Mouse (Mus musculus): ENCODE data around the gene Mast4. TPM values are rescaled to one million over a fixed set of nuclear protein-coding genes. Genes with fewer than 3 reads are reported as not detected.

Gene Mast4
- total and polyA plus RNA-seq, 3 experiments = 2.7 to 7.0 TPM; not detected in 1

GRCm38 (mm10) chr13:102753714-102754556 is 580.4 kb downstream of the Mast4 start (continued):
- TF ChIP-seq MEF2A (IDR thresholded peaks at IDR 0.05; ENCODE audit: extremely low read depth, insufficient replicate concordance, low read depth, low read length, poor library complexity, severe bottlenecking) (no peak), SIN3A (IDR thresholded peaks at IDR 0.05; ENCODE audit: low read length) (peak; percentile 71)

DNA sequence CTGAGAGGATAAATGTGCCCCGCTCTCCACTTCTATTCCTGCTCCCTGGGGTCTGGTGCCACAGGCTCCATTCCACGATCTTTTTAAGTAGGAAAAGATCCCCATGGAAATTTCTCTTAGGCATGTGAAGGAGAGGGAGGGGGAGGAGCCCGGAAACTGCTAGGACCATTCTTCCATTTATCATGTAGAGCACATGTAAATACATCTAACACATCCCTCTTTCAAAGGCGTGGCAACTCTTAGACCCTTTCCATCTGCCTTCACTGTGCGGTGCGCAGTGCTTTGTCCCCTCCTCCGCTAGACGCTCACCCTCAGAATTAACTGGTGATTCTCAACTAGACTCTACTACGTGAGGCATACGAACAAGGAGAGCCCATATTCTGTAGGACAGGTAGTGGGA is 584.4 kb downstream of the Mast4 start:
- H3K4me1 ChIP-seq (ENCODE audit: control insufficient read depth in 1 of 2, insufficient read depth in 2 of 2, low read length in 2 of 2) = peaks cover 9 to 17% of the 10 kb centered on the region in 2 experiments
- H3K27ac ChIP-seq (ENCODE audit: control insufficient read depth, low read depth, low read length) = no peak overlapping the region
- H3K9me3 ChIP-seq (replicated peaks; ENCODE audit: insufficient read depth, low read length) = no peaks in the 10 kb centered on the region
- peaks cover 0 to 17% of the 10 kb centered on the region in 2 experiments; a peak in 2 of 4 replicates for H3K36me3 ChIP-seq (ENCODE audit: control insufficient read depth in 1 of 2, insufficient read depth in 2 of 2, low read length in 2 of 2)
- DNase-seq (ENCODE audit: low read depth, low spot score) = no peak
- H3K9ac ChIP-seq (ENCODE audit: control insufficient read depth, low read depth, low read length, poor library complexity, severe bottlenecking) = no peak overlapping the region
- no peaks in the 10 kb centered on the region for H3K27me3 ChIP-seq (ENCODE audit: control insufficient read depth in 1 of 2, insufficient read depth in 2 of 2, low read length in 2 of 2)
- TF ChIP-seq POLR2A (IDR thresholded peaks at IDR 0.05; ENCODE audit: control insufficient read depth in 1 of 2, insufficient read depth in 1 of 2, low read depth in 1 of 2, low read length in 2 of 2, poor library complexity in 1 of 2) (no peak), TAL1 (IDR thresholded peaks at IDR 0.05; ENCODE audit: low read length) (no peak)
- no peak overlapping the region for H3K4me3 ChIP-seq (ENCODE audit: control insufficient read depth in 1 of 2, insufficient read depth in 1 of 2, low read depth in 2 of 2, low read length in 2 of 2)
- no peaks in the 10 kb centered on the region for H3K79me2 ChIP-seq (ENCODE audit: control insufficient read depth, insufficient read depth, low read length, poor library complexity)

- Histone ChIP-seq H3K27ac (ENCODE audit: control insufficient read depth, low read depth, low read length) (no peak overlapping the region), H3K9ac (ENCODE audit: control insufficient read depth, low read depth, low read length, poor library complexity, severe bottlenecking) (no peak overlapping the region), H3K27me3 (ENCODE audit: control insufficient read depth in 1 of 2, insufficient read depth in 2 of 2, low read length in 2 of 2) (no peaks in the 10 kb centered on the region), H3K36me3 (ENCODE audit: control insufficient read depth in 1 of 2, insufficient read depth in 2 of 2, low read length in 2 of 2) (peaks cover 0 to 12% of the 10 kb centered on the region in 2 experiments; a peak in 2 of 4 replicates), H3K9me3 (replicated peaks; ENCODE audit: insufficient read depth, low read length) (no peaks in the 10 kb centered on the region), H3K4me3 (ENCODE audit: control insufficient read depth in 1 of 2, insufficient read depth in 1 of 2, low read depth in 2 of 2, low read length in 2 of 2) (no peak overlapping the region), H3K79me2 (ENCODE audit: control insufficient read depth, insufficient read depth, low read length, poor library complexity) (no peaks in the 10 kb centered on the region), H3K4me1 (ENCODE audit: control insufficient read depth in 1 of 2, insufficient read depth in 2 of 2, low read length in 2 of 2) (peaks cover 6 to 10% of the 10 kb centered on the region in 2 experiments; a peak in 3 of 4 replicates)
- TF ChIP-seq EP300 (IDR thresholded peaks at IDR 0.05; ENCODE audit: low read depth in 1 of 2, low read length in 2 of 2) (no peak), HCFC1 (IDR thresholded peaks at IDR 0.05; ENCODE audit: low read depth, low read length) (no peak), CTCF (IDR thresholded peaks at IDR 0.05 in 2 of 3, conservative IDR thresholded peaks at IDR 0.05 in 1 of 3; ENCODE audit: control insufficient read depth in 1 of 3, insufficient read depth in 1 of 3, low read depth in 2 of 3, low read length in 3 of 3, poor library complexity in 1 of 3, severe bottlenecking in 1 of 3) (no peak), USF2 (IDR thresholded peaks at IDR 0.05; ENCODE audit: borderline replicate concordance in 1 of 2, insufficient read depth in 1 of 2, low read depth in 1 of 2, low read length in 2 of 2) (no peak), MAZ (IDR thresholded peaks at IDR 0.05; ENCODE audit: low read depth, low read length) (no peak), E2F4 (IDR thresholded peaks at IDR 0.05; ENCODE audit: borderline replicate concordance, low read depth, low read length) (no peak), GATA1 (IDR thresholded peaks at IDR 0.05; ENCODE audit: low read depth, low read length) (no peak)
- no peak for DNase-seq (ENCODE audit: low read depth, low spot score)
These were observed 585.1 kb downstream of the Mast4 start for GRCm38 (mm10) chr13:102749194-102749593.

Measured in MEL (cell line).